Mouse (Mus musculus): ENCODE data around the gene Vamp1. TPM values are rescaled to one million over a fixed set of nuclear protein-coding genes. Genes with fewer than 3 reads are reported as not detected.
"Not testable (repeated sequence)": the region's sequence is repeated elsewhere in the genome, so short reads cannot be mapped to it uniquely, and the experiment has no call there.

Gene Vamp1
- polyA plus RNA-seq, 1 experiment from 2014 or later, result 6.7 TPM

GRCm38 (mm10) chr6:125272228-125272785 is 57.0 kb downstream of the Vamp1 start:
- WGBS, result 72% methylated on average over 10 of the region's 10 CpGs
- H3K27ac ChIP-seq, result no peak overlapping the region
- peak overlapping the region; percentile 53; the same call in 1 of the 2 replicates for H3K4me2 ChIP-seq
- no peak overlapping the region for H3K9ac ChIP-seq
- no peaks in the 10 kb centered on the region for H3K9me3 ChIP-seq (replicated peaks)
- H3K4me3 ChIP-seq (replicated peaks), result no peak overlapping the region
- H3K36me3 ChIP-seq, result no peaks in the 10 kb centered on the region
- 0 out of 2 replicates have a peak, but pooled peaks cover 3% of the 10 kb centered on the region for H3K27me3 ChIP-seq
- no peak for ATAC-seq (replicated peaks; ENCODE audit: low FRiP score)
- H3K4me1 ChIP-seq, result peaks cover 7% of the 10 kb centered on the region

DNA sequence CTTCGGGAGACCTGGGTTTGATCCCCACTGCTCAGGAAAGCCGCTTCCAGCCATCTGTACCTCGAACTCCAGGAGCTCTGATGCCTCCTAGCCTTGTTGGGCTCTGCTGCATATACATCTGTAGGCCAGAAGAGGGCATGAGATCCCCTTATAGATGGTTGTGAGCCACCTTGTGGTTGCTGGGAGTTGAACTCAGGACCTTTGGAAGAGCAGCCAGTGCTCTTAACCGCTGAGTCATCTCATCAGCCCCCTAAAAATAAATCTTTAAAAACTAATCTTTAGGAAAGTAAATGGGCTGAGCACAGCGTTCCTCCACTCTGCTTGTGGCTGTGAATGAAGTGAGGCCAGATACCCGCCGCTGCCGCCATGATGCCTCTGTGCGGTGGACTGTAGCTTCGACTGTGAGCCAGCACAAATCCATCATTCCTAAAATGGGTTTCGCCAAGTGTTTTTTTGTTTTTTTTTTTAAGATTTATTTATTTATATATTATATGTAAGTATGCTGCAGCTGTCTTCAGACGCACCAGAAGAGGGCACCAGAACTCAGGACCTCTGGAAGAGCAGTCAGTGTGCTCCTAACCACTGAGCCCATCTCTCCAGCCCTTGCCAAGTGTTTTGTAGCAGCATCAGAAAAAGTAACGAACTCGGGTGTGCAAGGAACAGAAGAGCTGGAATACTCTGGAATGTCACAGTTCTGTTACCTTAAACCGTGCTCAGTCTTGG is 59.7 kb downstream of the Vamp1 start:
- Histone ChIP-seq H3K4me2 (no peak overlapping the region), H3K36me3 (no peaks in the 10 kb centered on the region), H3K4me3 (replicated peaks) (no peak overlapping the region), H3K27ac (no peak overlapping the region), H3K4me1 (peaks cover 7% of the 10 kb centered on the region), H3K9ac (no peak overlapping the region), H3K27me3 (0 out of 2 replicates have a peak, but pooled peaks cover 3% of the 10 kb centered on the region), H3K9me3 (replicated peaks) (no peaks in the 10 kb centered on the region)
- no peak for ATAC-seq (replicated peaks; ENCODE audit: low FRiP score)
- WGBS, result 57% methylated on average over 15 of the region's 15 CpGs

- Histone ChIP-seq H3K27ac (no peak overlapping the region), H3K9me3 (replicated peaks) (no peaks in the 10 kb centered on the region), H3K4me1 (peaks cover 3% of the 10 kb centered on the region; the same call in 1 of the 2 replicates), H3K27me3 (no peaks in the 10 kb centered on the region), H3K36me3 (no peaks in the 10 kb centered on the region), H3K4me3 (replicated peaks) (no peak overlapping the region), H3K4me2 (no peak overlapping the region), H3K9ac (no peak overlapping the region)
- WGBS, result 59% methylated on average over 8 of the region's 8 CpGs
- ATAC-seq (replicated peaks; ENCODE audit: low FRiP score), result no peak
Observed at GRCm38 (mm10) chr6:125279729-125280128, 64.4 kb downstream of the Vamp1 start.

DNA sequence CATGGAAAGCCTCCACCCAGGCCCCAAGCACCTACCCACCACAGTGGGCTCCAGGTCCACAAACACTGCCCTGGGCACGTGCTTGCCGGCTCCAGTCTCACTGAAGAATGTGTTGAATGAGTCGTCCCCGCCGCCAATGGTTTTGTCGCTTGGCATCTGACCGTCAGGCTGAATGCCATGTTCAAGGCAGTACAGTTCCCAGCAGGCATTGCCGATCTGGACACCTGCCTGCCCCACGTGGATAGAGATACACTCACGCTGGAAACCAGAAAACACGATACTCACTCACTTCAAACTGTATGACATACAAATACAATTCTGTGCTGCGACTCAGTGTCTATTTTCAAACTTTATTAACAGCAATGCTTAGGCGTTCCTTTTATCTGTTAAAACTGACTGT is 67.4 kb downstream of the Vamp1 start:
- not testable (repeated sequence) for ATAC-seq (replicated peaks; ENCODE audit: low FRiP score); H3K27me3 ChIP-seq
- 93% methylated on average over 13 of the region's 13 CpGs for WGBS

DNA sequence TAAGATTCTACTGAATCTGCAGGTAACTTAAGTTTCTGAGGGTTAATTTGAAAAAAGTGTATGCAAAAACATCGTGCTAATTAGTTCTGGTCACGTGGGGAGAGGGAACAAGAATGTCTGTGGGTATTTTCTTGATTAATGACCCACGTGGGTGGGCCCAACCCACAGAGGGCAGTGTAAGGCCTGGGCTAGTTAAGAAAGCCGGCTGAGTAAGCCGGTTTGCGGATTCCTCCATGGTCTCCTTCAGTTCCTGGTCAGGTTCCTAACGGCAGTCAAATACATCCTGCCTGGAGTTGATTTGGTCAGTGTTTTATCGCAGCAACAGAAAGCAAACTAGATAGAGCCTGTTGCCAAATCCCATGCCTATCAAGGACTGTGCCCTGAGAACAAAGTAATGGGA is 68.9 kb downstream of the Vamp1 start:
- Histone ChIP-seq H3K9me3 (replicated peaks) (no peaks in the 10 kb centered on the region), H3K4me3 (replicated peaks) (no peak overlapping the region), H3K4me1 (peaks cover 3% of the 10 kb centered on the region; the same call in 1 of the 2 replicates), H3K9ac (no peak overlapping the region), H3K36me3 (no peaks in the 10 kb centered on the region), H3K4me2 (no peak overlapping the region), H3K27me3 (no peaks in the 10 kb centered on the region), H3K27ac (peak overlapping the region; percentile 23; the same call in 1 of the 2 replicates)
- no peak for ATAC-seq (replicated peaks; ENCODE audit: low FRiP score)
- WGBS, result 28% methylated on average over 8 of the region's 8 CpGs

More for the DNA sequence above, 67.4 kb downstream of the Vamp1 start:
- not testable (repeated sequence) for H3K4me3 ChIP-seq (replicated peaks); H3K4me2 ChIP-seq; H3K27ac ChIP-seq; H3K4me1 ChIP-seq; H3K36me3 ChIP-seq; H3K9me3 ChIP-seq (replicated peaks); H3K9ac ChIP-seq

DNA sequence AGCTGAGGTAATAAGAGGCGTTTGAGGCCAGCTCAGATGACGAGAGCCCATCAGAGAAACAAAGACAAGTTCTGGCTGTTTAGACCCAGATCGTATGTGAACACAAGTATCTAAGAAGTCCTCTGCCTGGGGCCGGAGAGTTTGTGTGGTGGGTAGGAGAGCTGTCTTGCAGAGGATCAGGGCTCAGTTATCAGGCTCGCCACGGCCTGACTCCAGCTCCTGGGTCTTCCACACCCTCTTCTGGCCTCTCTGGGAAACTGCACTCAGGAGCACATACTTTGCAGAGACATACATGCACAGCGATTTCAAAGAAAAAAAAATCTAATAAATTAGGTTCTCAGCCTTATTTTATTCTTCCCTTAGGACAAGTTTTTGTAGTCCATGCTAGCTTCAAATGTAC is 69.4 kb downstream of the Vamp1 start:
- 92% methylated on average over 7 of the region's 7 CpGs for WGBS
- ATAC-seq (replicated peaks; ENCODE audit: low FRiP score), result no peak

DNA sequence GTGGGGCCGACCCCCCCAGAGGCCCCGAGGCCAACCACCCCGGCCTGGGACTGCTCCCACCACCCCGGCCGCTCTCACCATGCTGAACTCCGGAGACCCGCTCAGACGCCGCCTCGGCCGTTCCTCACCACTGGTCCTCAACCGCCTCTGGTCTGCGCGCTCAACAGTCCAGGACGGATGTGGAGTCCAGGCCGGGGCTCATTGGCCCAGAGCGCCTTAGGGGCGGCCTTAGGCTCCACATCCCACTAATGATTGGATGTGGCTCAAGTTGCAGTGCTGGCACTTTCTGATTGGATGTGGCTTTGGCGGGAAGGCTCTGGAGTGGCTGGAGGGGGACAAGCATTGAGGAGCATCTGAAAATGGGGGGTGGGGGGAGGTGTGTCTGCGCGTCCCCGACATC is 70.5 kb downstream of the Vamp1 start, which contains the start of gene Tuba3a:
TSS of gene Tuba3a (minus strand) at position 153 of the 400 bp plus-strand sequence.
- no peak within 1 kb of the TSS for H3K4me2 ChIP-seq
- H3K27me3 ChIP-seq, result no peaks in the 10 kb centered on the region
- H3K9me3 ChIP-seq (replicated peaks), result no peaks in the 10 kb centered on the region
- no peak within 1 kb of the TSS for H3K9ac ChIP-seq
- peaks cover 3% of the 10 kb centered on the region; the same call in 1 of the 2 replicates for H3K4me1 ChIP-seq
- no peak; the same call in 1 of the 2 replicates for ATAC-seq (replicated peaks; ENCODE audit: low FRiP score)
- no peaks in the 10 kb centered on the region for H3K36me3 ChIP-seq
- 97% methylated on average over 22 of the region's 22 CpGs for WGBS
- H3K27ac ChIP-seq, result no peak within 1 kb of the TSS
- no peak within 1 kb of the TSS for H3K4me3 ChIP-seq (replicated peaks)

More for the DNA sequence above, 69.4 kb downstream of the Vamp1 start:
- Histone ChIP-seq H3K9me3 (replicated peaks) (no peaks in the 10 kb centered on the region), H3K4me2 (no peak overlapping the region), H3K27ac (0 out of 2 replicates have a peak overlapping the region, but pooled peaks have one; percentile 23), H3K4me3 (replicated peaks) (no peak overlapping the region), H3K9ac (no peak overlapping the region), H3K4me1 (peaks cover 3% of the 10 kb centered on the region; the same call in 1 of the 2 replicates), H3K36me3 (no peaks in the 10 kb centered on the region), H3K27me3 (no peaks in the 10 kb centered on the region)

- WGBS, result 74% methylated on average over 4 of the region's 4 CpGs
- no peaks in the 10 kb centered on the region for H3K27me3 ChIP-seq
- H3K4me2 ChIP-seq, result no peak overlapping the region
- no peaks in the 10 kb centered on the region for H3K36me3 ChIP-seq
- H3K4me3 ChIP-seq (replicated peaks), result no peak overlapping the region
- peaks cover 3% of the 10 kb centered on the region; the same call in 1 of the 2 replicates for H3K4me1 ChIP-seq
- no peak overlapping the region for H3K9ac ChIP-seq
- no peaks in the 10 kb centered on the region for H3K9me3 ChIP-seq (replicated peaks)
- ATAC-seq (replicated peaks; ENCODE audit: low FRiP score), result no peak
- no peak overlapping the region for H3K27ac ChIP-seq
Observed at GRCm38 (mm10) chr6:125286944-125287343, 71.6 kb downstream of the Vamp1 start.

- Histone ChIP-seq H3K9ac (no peak overlapping the region), H3K4me1 (peaks cover 3% of the 10 kb centered on the region; the same call in 1 of the 2 replicates), H3K9me3 (replicated peaks) (no peaks in the 10 kb centered on the region), H3K36me3 (no peaks in the 10 kb centered on the region), H3K27ac (no peak overlapping the region), H3K27me3 (no peaks in the 10 kb centered on the region), H3K4me2 (no peak overlapping the region), H3K4me3 (replicated peaks) (no peak overlapping the region)
- WGBS, result 71% methylated on average over 5 of the region's 5 CpGs
- no peak for ATAC-seq (replicated peaks; ENCODE audit: low FRiP score)
Observed at GRCm38 (mm10) chr6:125288730-125289129, 73.4 kb downstream of the Vamp1 start.

DNA sequence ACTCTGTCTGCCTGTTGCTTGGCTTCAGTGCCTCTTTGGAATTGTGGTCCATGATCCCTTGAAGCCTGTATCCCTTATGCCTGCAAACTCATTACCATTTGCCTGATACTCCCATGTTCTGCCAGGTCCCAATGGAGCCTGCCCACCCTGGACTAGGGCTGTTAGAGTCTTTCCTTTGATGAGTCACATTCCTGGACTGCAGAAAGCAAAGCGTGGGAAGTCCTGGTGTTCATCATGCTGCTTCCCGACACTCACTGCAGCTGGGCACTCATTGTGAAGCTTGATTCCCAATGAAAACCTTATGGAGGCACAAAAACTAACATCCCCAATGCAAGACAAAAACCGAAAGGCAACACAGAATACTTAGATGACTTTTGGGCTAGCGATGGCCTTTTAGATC is 76.0 kb downstream of the Vamp1 start:
- no peak overlapping the region for H3K27ac ChIP-seq
- H3K9me3 ChIP-seq (replicated peaks), result no peaks in the 10 kb centered on the region
- WGBS, result 77% methylated on average over 4 of the region's 4 CpGs
- 0 out of 2 replicates have a peak, but pooled peaks cover 2% of the 10 kb centered on the region for H3K4me1 ChIP-seq
- H3K36me3 ChIP-seq, result no peaks in the 10 kb centered on the region
- H3K4me2 ChIP-seq, result no peak overlapping the region
- no peak overlapping the region for H3K9ac ChIP-seq
- no peak overlapping the region for H3K4me3 ChIP-seq (replicated peaks)
- ATAC-seq (replicated peaks; ENCODE audit: low FRiP score), result no peak
- no peaks in the 10 kb centered on the region for H3K27me3 ChIP-seq

DNA sequence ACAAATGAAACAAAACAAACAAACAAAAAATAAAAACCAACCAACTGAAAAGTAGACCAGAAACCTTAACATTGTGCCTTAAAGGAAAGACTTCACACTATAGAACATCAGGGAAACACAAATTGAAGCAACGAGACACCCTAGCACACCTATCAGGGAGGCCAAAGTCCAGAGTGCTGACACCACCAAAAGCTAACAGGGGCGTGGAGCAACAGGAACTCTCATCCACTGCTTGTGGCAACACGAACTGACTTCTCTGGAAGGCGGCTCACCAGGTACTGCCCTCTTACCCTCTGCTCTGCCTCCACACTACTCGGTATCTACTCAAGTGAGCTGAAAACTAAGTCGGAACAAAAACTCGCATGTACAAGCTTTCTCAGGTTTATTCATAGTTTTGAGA is 76.9 kb downstream of the Vamp1 start:
- 88% methylated on average over 7 of the region's 7 CpGs for WGBS
- ATAC-seq (replicated peaks; ENCODE audit: low FRiP score), result no peak
- Histone ChIP-seq H3K4me2 (no peak overlapping the region), H3K27me3 (no peaks in the 10 kb centered on the region), H3K27ac (no peak overlapping the region), H3K36me3 (no peaks in the 10 kb centered on the region), H3K4me3 (replicated peaks) (no peak overlapping the region), H3K9ac (no peak overlapping the region), H3K9me3 (replicated peaks) (no peaks in the 10 kb centered on the region), H3K4me1 (0 out of 2 replicates have a peak, but pooled peaks cover 2% of the 10 kb centered on the region)

GRCm38 (mm10) chr6:125294049-125294448 is 78.7 kb downstream of the Vamp1 start:
- no peaks in the 10 kb centered on the region for H3K27me3 ChIP-seq
- H3K36me3 ChIP-seq, result no peaks in the 10 kb centered on the region
- H3K9me3 ChIP-seq (replicated peaks), result no peaks in the 10 kb centered on the region
- no peak for ATAC-seq (replicated peaks; ENCODE audit: low FRiP score)
- 0 out of 2 replicates have a peak, but pooled peaks cover 2% of the 10 kb centered on the region for H3K4me1 ChIP-seq
- H3K4me3 ChIP-seq (replicated peaks), result no peak overlapping the region
- WGBS, result 52% methylated on average over 4 of the region's 4 CpGs
- H3K9ac ChIP-seq, result no peak overlapping the region
- no peak overlapping the region for H3K27ac ChIP-seq
- H3K4me2 ChIP-seq, result no peak overlapping the region
